Mouse (Mus musculus): ENCODE measurements around the gene Ripor1. TPM values are rescaled to one million over a fixed set of nuclear protein-coding genes. Genes with fewer than 3 reads are reported as not detected.

Ripor1 gene
- polyA plus RNA-seq, 1 experiment = 54.8 TPM

- no peaks in the 10 kb centered on the region for H3K27me3 ChIP-seq (replicated peaks; ENCODE audit: control insufficient read depth, insufficient read depth, low read length)
- peak within 1 kb of the TSS; percentile 88 for H3K4me3 ChIP-seq (ENCODE audit: insufficient read depth, low read depth, low read length)
- no peaks in the 10 kb centered on the region for H3K36me3 ChIP-seq (ENCODE audit: control insufficient read depth, insufficient read depth, low read length)
- H3K4me1 ChIP-seq (ENCODE audit: control insufficient read depth, insufficient read depth, low read length) = peaks cover 7% of the 10 kb centered on the region; the same call in 1 of the 2 replicates
- peak within 1 kb of the TSS; percentile 96 for H3K27ac ChIP-seq (ENCODE audit: insufficient read depth, low read depth, low read length)
- DNase-seq = no peak
- TF ChIP-seq POLR2A (IDR thresholded peaks at IDR 0.05; ENCODE audit: low read depth, low read length) (no peak), CTCF (conservative IDR thresholded peaks at IDR 0.05; ENCODE audit: insufficient read depth, insufficient read length, low read depth, low read length) (no peak)
- WGBS = under 1% methylated on average over 60 of the region's 63 CpGs
Measured at GRCm38 (mm10) chr8:105636963-105637510, 32.0 kb downstream of the Ripor1 start, which contains the start of gene Agrp. Gene Agrp, minus strand, starts transcription at chr8:105637393.

DNA sequence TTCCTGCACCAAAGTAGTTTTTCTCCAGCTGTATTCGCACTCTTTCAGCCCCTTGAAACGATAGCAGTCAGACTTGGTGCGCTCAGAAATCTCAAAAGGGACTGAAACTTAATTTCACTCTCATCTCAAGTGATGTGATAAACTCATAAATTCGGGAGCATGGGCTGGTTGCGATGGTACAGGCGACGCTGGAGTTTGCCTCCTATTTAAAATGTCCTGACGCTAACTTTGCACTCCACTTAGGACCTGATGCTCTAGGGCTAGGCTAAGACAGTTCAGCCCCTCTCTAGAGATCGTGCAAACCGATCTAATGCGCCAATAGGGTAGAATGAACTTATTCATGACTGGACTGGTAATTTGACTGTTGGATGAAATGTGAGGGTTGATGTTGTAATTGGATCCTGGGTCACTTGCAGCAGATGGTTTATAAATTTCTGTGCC, 32.6 kb downstream of the Ripor1 start:
- Histone ChIP-seq H3K27me3 (replicated peaks; ENCODE audit: control insufficient read depth, insufficient read depth, low read length) (no peaks in the 10 kb centered on the region), H3K36me3 (ENCODE audit: control insufficient read depth, insufficient read depth, low read length) (no peaks in the 10 kb centered on the region), H3K4me3 (ENCODE audit: insufficient read depth, low read depth, low read length) (peak overlapping the region; percentile 88), H3K27ac (ENCODE audit: insufficient read depth, low read depth, low read length) (peak overlapping the region; percentile 96), H3K4me1 (ENCODE audit: control insufficient read depth, insufficient read depth, low read length) (peaks cover 7% of the 10 kb centered on the region; the same call in 1 of the 2 replicates)
- TF ChIP-seq POLR2A (IDR thresholded peaks at IDR 0.05; ENCODE audit: low read depth, low read length) = no peak
- TF ChIP-seq CTCF (conservative IDR thresholded peaks at IDR 0.05; ENCODE audit: insufficient read depth, insufficient read length, low read depth, low read length) = no peak
- under 1% methylated on average over 11 of the region's 11 CpGs for WGBS
- DNase-seq = peak; percentile 17

GRCm38 (mm10) chr8:105638510-105638909, 33.5 kb downstream of the Ripor1 start:
- H3K4me3 ChIP-seq (ENCODE audit: insufficient read depth, low read depth, low read length) = no peak overlapping the region
- H3K27ac ChIP-seq (ENCODE audit: insufficient read depth, low read depth, low read length) = no peak overlapping the region
- H3K36me3 ChIP-seq (ENCODE audit: control insufficient read depth, insufficient read depth, low read length) = no peaks in the 10 kb centered on the region
- WGBS = 78% methylated on average over 4 of the region's 4 CpGs
- peaks cover 7% of the 10 kb centered on the region; the same call in 1 of the 2 replicates for H3K4me1 ChIP-seq (ENCODE audit: control insufficient read depth, insufficient read depth, low read length)
- TF ChIP-seq POLR2A (IDR thresholded peaks at IDR 0.05; ENCODE audit: low read depth, low read length) = no peak
- no peak for TF ChIP-seq CTCF (conservative IDR thresholded peaks at IDR 0.05; ENCODE audit: insufficient read depth, insufficient read length, low read depth, low read length)
- DNase-seq = no peak
- no peaks in the 10 kb centered on the region for H3K27me3 ChIP-seq (replicated peaks; ENCODE audit: control insufficient read depth, insufficient read depth, low read length)

DNA sequence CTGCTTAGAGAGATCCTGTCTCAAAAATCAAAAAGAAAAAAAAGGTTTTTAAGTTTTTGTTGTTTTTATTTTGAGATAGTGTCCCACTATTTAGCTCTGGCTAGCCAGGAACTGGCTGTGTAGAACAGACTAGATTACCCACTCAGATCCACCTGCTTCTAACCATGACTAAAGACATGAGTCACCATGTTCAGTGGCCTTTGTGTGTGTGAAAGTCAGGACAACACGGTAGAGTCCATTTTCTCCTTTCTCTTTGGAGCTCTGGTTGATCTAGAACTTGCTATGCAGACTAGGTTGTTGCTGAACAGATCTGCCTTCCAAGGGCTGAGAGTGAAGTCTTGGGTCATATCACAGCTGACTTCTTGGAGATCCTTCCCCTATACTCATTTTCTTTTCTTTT, 34.8 kb downstream of the Ripor1 start:
- DNase-seq = no peak
- TF ChIP-seq POLR2A (IDR thresholded peaks at IDR 0.05; ENCODE audit: low read depth, low read length) (no peak), CTCF (conservative IDR thresholded peaks at IDR 0.05; ENCODE audit: insufficient read depth, insufficient read length, low read depth, low read length) (no peak)
- no peak overlapping the region for H3K27ac ChIP-seq (ENCODE audit: insufficient read depth, low read depth, low read length)
- H3K4me1 ChIP-seq (ENCODE audit: control insufficient read depth, insufficient read depth, low read length) = peaks cover 7% of the 10 kb centered on the region; the same call in 1 of the 2 replicates
- no peak overlapping the region for H3K4me3 ChIP-seq (ENCODE audit: insufficient read depth, low read depth, low read length)
- H3K27me3 ChIP-seq (replicated peaks; ENCODE audit: control insufficient read depth, insufficient read depth, low read length) = no peaks in the 10 kb centered on the region
- no peaks in the 10 kb centered on the region for H3K36me3 ChIP-seq (ENCODE audit: control insufficient read depth, insufficient read depth, low read length)
- WGBS = 45% methylated on average over 1 of the region's 1 CpGs

- Histone ChIP-seq H3K27me3 (replicated peaks; ENCODE audit: control insufficient read depth, insufficient read depth, low read length) (no peaks in the 10 kb centered on the region), H3K36me3 (ENCODE audit: control insufficient read depth, insufficient read depth, low read length) (no peaks in the 10 kb centered on the region), H3K27ac (ENCODE audit: insufficient read depth, low read depth, low read length) (no peak overlapping the region), H3K4me3 (ENCODE audit: insufficient read depth, low read depth, low read length) (no peak overlapping the region), H3K4me1 (ENCODE audit: control insufficient read depth, insufficient read depth, low read length) (peaks cover 7% of the 10 kb centered on the region; the same call in 1 of the 2 replicates)
- peak; percentile 44 for DNase-seq
- no peak for TF ChIP-seq CTCF (conservative IDR thresholded peaks at IDR 0.05; ENCODE audit: insufficient read depth, insufficient read length, low read depth, low read length)
- no peak for TF ChIP-seq POLR2A (IDR thresholded peaks at IDR 0.05; ENCODE audit: low read depth, low read length)
- 35% methylated on average over 2 of the region's 2 CpGs for WGBS
Measured at GRCm38 (mm10) chr8:105640511-105640910, 35.5 kb downstream of the Ripor1 start.

DNA sequence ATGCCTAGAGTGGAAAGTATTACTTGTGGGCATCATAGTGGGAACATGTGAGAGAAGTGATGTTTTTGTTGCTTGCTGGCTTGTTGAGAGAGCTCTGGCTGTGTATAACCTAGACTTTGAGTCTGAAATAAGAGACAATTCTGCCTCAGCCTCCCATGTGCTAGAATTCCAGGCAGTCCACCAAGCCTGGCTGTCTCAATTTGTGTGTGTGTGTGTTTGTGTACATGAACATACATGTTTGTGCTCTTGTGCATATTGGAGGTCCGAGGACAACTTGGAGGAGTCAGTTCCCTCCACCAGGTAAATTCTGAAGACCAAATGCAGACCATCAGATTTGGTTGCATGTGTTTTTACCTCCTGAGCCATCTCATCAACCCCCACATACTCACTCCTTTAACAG, 40.1 kb downstream of the Ripor1 start:
- WGBS = 92% methylated on average over 1 of the region's 1 CpGs
- TF ChIP-seq POLR2A (IDR thresholded peaks at IDR 0.05; ENCODE audit: low read depth, low read length) (no peak), CTCF (conservative IDR thresholded peaks at IDR 0.05; ENCODE audit: insufficient read depth, insufficient read length, low read depth, low read length) (no peak)
- Histone ChIP-seq H3K27me3 (replicated peaks; ENCODE audit: control insufficient read depth, insufficient read depth, low read length) (no peaks in the 10 kb centered on the region), H3K4me1 (ENCODE audit: control insufficient read depth, insufficient read depth, low read length) (peaks cover 9% of the 10 kb centered on the region; the same call in 1 of the 2 replicates), H3K27ac (ENCODE audit: insufficient read depth, low read depth, low read length) (no peak overlapping the region), H3K4me3 (ENCODE audit: insufficient read depth, low read depth, low read length) (no peak overlapping the region), H3K36me3 (ENCODE audit: control insufficient read depth, insufficient read depth, low read length) (no peaks in the 10 kb centered on the region; the same call in 1 of the 2 replicates)
- DNase-seq = no peak

- WGBS = 90% methylated on average over 1 of the region's 1 CpGs
- Histone ChIP-seq H3K36me3 (ENCODE audit: control insufficient read depth, insufficient read depth, low read length) (no peaks in the 10 kb centered on the region; the same call in 1 of the 2 replicates), H3K27me3 (replicated peaks; ENCODE audit: control insufficient read depth, insufficient read depth, low read length) (no peaks in the 10 kb centered on the region), H3K4me3 (ENCODE audit: insufficient read depth, low read depth, low read length) (no peak overlapping the region), H3K27ac (ENCODE audit: insufficient read depth, low read depth, low read length) (no peak overlapping the region), H3K4me1 (ENCODE audit: control insufficient read depth, insufficient read depth, low read length) (peaks cover 13% of the 10 kb centered on the region)
- DNase-seq = no peak
- TF ChIP-seq POLR2A (IDR thresholded peaks at IDR 0.05; ENCODE audit: low read depth, low read length) = no peak
- no peak for TF ChIP-seq CTCF (conservative IDR thresholded peaks at IDR 0.05; ENCODE audit: insufficient read depth, insufficient read length, low read depth, low read length)
Measured at GRCm38 (mm10) chr8:105648929-105649328, 43.9 kb downstream of the Ripor1 start.
